Mouse (Mus musculus) midbrain, embryonic 10.5 days (tissue): Measurements from ENCODE around the gene Gm30191. TPM values are rescaled to one million over a fixed set of nuclear protein-coding genes. Genes with fewer than 3 reads are reported as not detected.

Source experiments
- DNase-seq: peaks from one replicate; pipeline ENCODE4 v3.0.0-alpha.2; 2017; ENCODE audit warnings: low spot score
- H3K27ac ChIP-seq: fragments of 300-500 bp; sonication (generic); replicated peaks from 2 replicates; pipeline ENCODE4 v1.5.1; 2016; ENCODE audit warnings: mild to moderate bottlenecking
- H3K27me3 ChIP-seq: fragments of 300-500 bp; sonication (generic); 2 replicates; pipeline ENCODE4 v1.6.1; 2016; ENCODE audit warnings: low read depth, mild to moderate bottlenecking; ENCODE audit not compliant: poor library complexity, severe bottlenecking
- H3K36me3 ChIP-seq: fragments of 300-500 bp; sonication (generic); 2 replicates; pipeline ENCODE4 v1.6.1; 2016; ENCODE audit warnings: mild to moderate bottlenecking, moderate library complexity
- H3K4me1 ChIP-seq: fragments of 300-500 bp; sonication (generic); 2 replicates; pipeline ENCODE4 v1.6.1; 2016
- H3K4me3 ChIP-seq: fragments of 300-500 bp; sonication (generic); 2 replicates; pipeline ENCODE4 v1.5.1; 2016; ENCODE audit warnings: mild to moderate bottlenecking, moderate library complexity
- H3K9me3 ChIP-seq: fragments of 300-500 bp; sonication (generic); replicated peaks from 2 replicates; pipeline ENCODE4 v1.6.1; 2016; ENCODE audit warnings: mild to moderate bottlenecking
- WGBS: fragments of 180-500 bp; shearing (Covaris S2); methylation state at CpG from one replicate; pipeline ENCODE4 v1.1.7; 2016; 5-methylcytosine and 5-hydroxymethylcytosine counted together
- polyA plus RNA-seq: library from polyadenylated mRNA; unstranded; fragments of >200 nt; fragmentation: Nextera tagmentation; extraction: Ambion mirVana; gene quantifications from 2 replicates; pipeline ENCODE4 v1.2.1, GENCODE M21; 2016

Gene Gm30191
- 0.20 TPM in 1 of 2 replicates, not detected in the other for polyA plus RNA-seq

GRCm38 (mm10) chr4:134246719-134247258, at the start of gene Gm30191:
Gene Gm30191 (plus strand): TSS chr4:134246935.
- H3K27me3 ChIP-seq = peaks cover 58% of the 10 kb centered on the region
- H3K27ac ChIP-seq = peak within 1 kb of the TSS; percentile 84
- H3K9me3 ChIP-seq = no peaks in the 10 kb centered on the region
- H3K4me1 ChIP-seq = peaks cover 73% of the 10 kb centered on the region
- 78% methylated on average over 7 of the region's 7 CpGs for WGBS
- peak within 1 kb of the TSS; percentile 88 for H3K4me3 ChIP-seq
- DNase-seq = no peak
- H3K36me3 ChIP-seq = peaks cover 15% of the 10 kb centered on the region

GRCm38 (mm10) chr4:134199371-134199770, 47.4 kb upstream of the Gm30191 start:
- H3K36me3 ChIP-seq = no peaks in the 10 kb centered on the region
- no peak overlapping the region for H3K27ac ChIP-seq
- no peaks in the 10 kb centered on the region for H3K27me3 ChIP-seq
- DNase-seq = no peak
- H3K4me3 ChIP-seq = no peak overlapping the region
- H3K9me3 ChIP-seq = no peaks in the 10 kb centered on the region
- H3K4me1 ChIP-seq = no peaks in the 10 kb centered on the region
- whole genome bisulfite sequencing = 77% methylated on average over 2 of the region's 2 CpGs

- no peak for DNase-seq
- WGBS = 97% methylated on average over 4 of the region's 4 CpGs
- no peaks in the 10 kb centered on the region for H3K27me3 ChIP-seq
Measured at GRCm38 (mm10) chr4:134202904-134203303, 43.8 kb upstream of the Gm30191 start, which contains the start of gene Gm7534. Gene Gm7534 (minus strand): TSS chr4:134203004.

GRCm38 (mm10) chr4:134203340-134203896, 43.3 kb upstream of the Gm30191 start:
- peaks cover 5% of the 10 kb centered on the region; the same call in 1 of the 2 replicates for H3K4me1 ChIP-seq
- DNase-seq = no peak
- no peaks in the 10 kb centered on the region for H3K27me3 ChIP-seq
- H3K4me3 ChIP-seq = no peak overlapping the region
- H3K36me3 ChIP-seq = no peaks in the 10 kb centered on the region
- 91% methylated on average over 17 of the region's 17 CpGs for WGBS
- H3K9me3 ChIP-seq = no peaks in the 10 kb centered on the region
- H3K27ac ChIP-seq = no peak overlapping the region

More at GRCm38 (mm10) chr4:134202904-134203303, 43.8 kb upstream of the Gm30191 start, which contains the start of gene Gm7534:
- peaks cover 5% of the 10 kb centered on the region; the same call in 1 of the 2 replicates for H3K4me1 ChIP-seq
- no peak within 1 kb of the TSS for H3K27ac ChIP-seq
- H3K4me3 ChIP-seq = no peak within 1 kb of the TSS
- H3K36me3 ChIP-seq = no peaks in the 10 kb centered on the region
- H3K9me3 ChIP-seq = no peaks in the 10 kb centered on the region

- Histone ChIP-seq H3K9me3 (no peaks in the 10 kb centered on the region), H3K4me1 (peaks cover 5% of the 10 kb centered on the region; the same call in 1 of the 2 replicates), H3K27me3 (no peaks in the 10 kb centered on the region), H3K27ac (no peak overlapping the region), H3K36me3 (no peaks in the 10 kb centered on the region), H3K4me3 (no peak overlapping the region)
- 68% methylated on average over 6 of the region's 6 CpGs for WGBS
- DNase-seq = no peak
Measured at GRCm38 (mm10) chr4:134206488-134207053, 40.2 kb upstream of the Gm30191 start.

GRCm38 (mm10) chr4:134222793-134223600, 23.7 kb upstream of the Gm30191 start:
- Histone ChIP-seq H3K4me1 (peaks cover 5% of the 10 kb centered on the region), H3K4me3 (no peak overlapping the region), H3K27me3 (no peaks in the 10 kb centered on the region), H3K9me3 (no peaks in the 10 kb centered on the region), H3K36me3 (no peaks in the 10 kb centered on the region), H3K27ac (no peak overlapping the region)
- no peak for DNase-seq
- 77% methylated on average over 11 of the region's 11 CpGs for WGBS

- H3K27me3 ChIP-seq = no peaks in the 10 kb centered on the region
- H3K36me3 ChIP-seq = no peaks in the 10 kb centered on the region
- no peaks in the 10 kb centered on the region for H3K9me3 ChIP-seq
- no peak within 1 kb of the TSS for H3K27ac ChIP-seq
- WGBS = 73% methylated on average over 8 of the region's 8 CpGs
- no peak within 1 kb of the TSS for H3K4me3 ChIP-seq
- no peak for DNase-seq
- peaks cover 18% of the 10 kb centered on the region for H3K4me1 ChIP-seq
Measured at GRCm38 (mm10) chr4:134227194-134227593, 19.5 kb upstream of the Gm30191 start, which contains the start of gene Catsper4. Gene Catsper4 (minus strand): TSS chr4:134227383.

GRCm38 (mm10) chr4:134230431-134230830, 16.3 kb upstream of the Gm30191 start:
- H3K9me3 ChIP-seq = no peaks in the 10 kb centered on the region
- no peak overlapping the region for H3K27ac ChIP-seq
- H3K36me3 ChIP-seq = no peaks in the 10 kb centered on the region
- 44% methylated on average over 8 of the region's 8 CpGs for WGBS
- peaks cover 19% of the 10 kb centered on the region for H3K4me1 ChIP-seq
- no peak overlapping the region for H3K4me3 ChIP-seq
- DNase-seq = no peak
- H3K27me3 ChIP-seq = 0 out of 2 replicates have a peak, but pooled peaks cover 5% of the 10 kb centered on the region

- 91% methylated on average over 5 of the region's 5 CpGs for WGBS
- no peak overlapping the region for H3K4me3 ChIP-seq
- peaks cover 41% of the 10 kb centered on the region for H3K27me3 ChIP-seq
- no peaks in the 10 kb centered on the region for H3K36me3 ChIP-seq
- DNase-seq = no peak
- no peaks in the 10 kb centered on the region for H3K9me3 ChIP-seq
- H3K27ac ChIP-seq = no peak overlapping the region
- H3K4me1 ChIP-seq = peaks cover 16% of the 10 kb centered on the region
Measured at GRCm38 (mm10) chr4:134234876-134235275, 11.9 kb upstream of the Gm30191 start.

- no peak overlapping the region for H3K27ac ChIP-seq
- H3K4me3 ChIP-seq = peak overlapping the region; percentile 30
- peaks cover 11% of the 10 kb centered on the region for H3K4me1 ChIP-seq
- DNase-seq = no peak
- no peaks in the 10 kb centered on the region for H3K9me3 ChIP-seq
- peaks cover 41% of the 10 kb centered on the region for H3K27me3 ChIP-seq
- no peaks in the 10 kb centered on the region for H3K36me3 ChIP-seq
- WGBS = 21% methylated on average over 19 of the region's 19 CpGs
Measured at GRCm38 (mm10) chr4:134237582-134238278, 9.0 kb upstream of the Gm30191 start.

- Histone ChIP-seq H3K9me3 (no peaks in the 10 kb centered on the region), H3K36me3 (peaks cover 5% of the 10 kb centered on the region; the same call in 1 of the 2 replicates), H3K4me3 (peak within 1 kb of the TSS; percentile 30), H3K27me3 (peaks cover 41% of the 10 kb centered on the region), H3K4me1 (peaks cover 10% of the 10 kb centered on the region), H3K27ac (no peak within 1 kb of the TSS)
- no peak for DNase-seq
- 4% methylated on average over 18 of the region's 18 CpGs for WGBS
Measured at GRCm38 (mm10) chr4:134238279-134238651, 8.5 kb upstream of the Gm30191 start, which contains the start of gene Cnksr1. Gene Cnksr1 (minus strand): TSS chr4:134238399.

- Histone ChIP-seq H3K36me3 (peaks cover 9% of the 10 kb centered on the region), H3K9me3 (no peaks in the 10 kb centered on the region), H3K27ac (no peak overlapping the region), H3K4me1 (peaks cover 13% of the 10 kb centered on the region), H3K4me3 (peak overlapping the region; percentile 30), H3K27me3 (peaks cover 36% of the 10 kb centered on the region)
- 15% methylated on average over 10 of the region's 10 CpGs for WGBS
- no peak for DNase-seq
Measured at GRCm38 (mm10) chr4:134238686-134239085, 8.0 kb upstream of the Gm30191 start.
